Mouse (Mus musculus) forebrain, embryonic 10.5 days (tissue): ENCODE measurements at regions not wholly inside any gene's neighbourhood (a gene's known extent, or its start where the extent isn't known, plus 50 kb on each side); places are given as distances from the start of the nearest gene placed in this dataset.

Experiments used
- DNase-seq: peaks from one replicate; pipeline ENCODE4 v3.0.0-alpha.2; 2017; ENCODE audit warnings: low spot score; ENCODE audit errors: extremely low spot score
- H3K27ac ChIP-seq: fragments of 300-500 bp; sonication (generic); 2 replicates; pipeline ENCODE4 v1.5.1; 2016; ENCODE audit warnings: mild to moderate bottlenecking
- H3K27me3 ChIP-seq: fragments of 300-500 bp; sonication (generic); 2 replicates; pipeline ENCODE4 v1.6.1; 2016; ENCODE audit warnings: mild to moderate bottlenecking; ENCODE audit not compliant: poor library complexity, severe bottlenecking
- H3K36me3 ChIP-seq: fragments of 300-500 bp; sonication (generic); replicated peaks from 2 replicates; pipeline ENCODE4 v1.6.1; 2016; ENCODE audit warnings: mild to moderate bottlenecking, moderate library complexity
- H3K4me1 ChIP-seq: fragments of 300-500 bp; sonication (generic); 2 replicates; pipeline ENCODE4 v1.6.1; 2016
- H3K4me3 ChIP-seq: fragments of 300-500 bp; sonication (generic); 2 replicates; pipeline ENCODE4 v1.5.1; 2016; ENCODE audit warnings: mild to moderate bottlenecking, moderate library complexity
- H3K9me3 ChIP-seq: fragments of 300-500 bp; sonication (generic); 2 replicates; pipeline ENCODE4 v1.6.1; 2016; ENCODE audit warnings: mild to moderate bottlenecking, moderate library complexity
- WGBS: fragments of 180-500 bp; shearing (Covaris S2); methylation state at CpG from one replicate; pipeline ENCODE4 v1.1.7; 2016; 5-methylcytosine and 5-hydroxymethylcytosine counted together

- no peaks in the 10 kb centered on the region for H3K4me1 ChIP-seq
- H3K4me3 ChIP-seq = no peak overlapping the region
- no peak for DNase-seq
- H3K9me3 ChIP-seq = no peaks in the 10 kb centered on the region; the same call in 1 of the 2 replicates
- H3K27me3 ChIP-seq = no peaks in the 10 kb centered on the region
- 83% methylated on average over 28 of the region's 28 CpGs for WGBS
- no peaks in the 10 kb centered on the region for H3K36me3 ChIP-seq
- no peak overlapping the region for H3K27ac ChIP-seq
Measured at GRCm38 (mm10) chr12:7859533-7859932, 117.9 kb upstream of the Apob start.

GRCm38 (mm10) chr12:7870004-7870403 lies 107.4 kb upstream of the Apob start:
- Histone ChIP-seq H3K27me3 (no peaks in the 10 kb centered on the region), H3K36me3 (no peaks in the 10 kb centered on the region), H3K27ac (no peak overlapping the region), H3K4me3 (no peak overlapping the region), H3K4me1 (no peaks in the 10 kb centered on the region), H3K9me3 (no peaks in the 10 kb centered on the region)
- DNase-seq = no peak
- WGBS = 77% methylated on average over 3 of the region's 3 CpGs

- DNase-seq = no peak
- 85% methylated on average over 5 of the region's 5 CpGs for WGBS
- H3K27me3 ChIP-seq = no peaks in the 10 kb centered on the region
- H3K9me3 ChIP-seq = no peaks in the 10 kb centered on the region
- no peaks in the 10 kb centered on the region for H3K36me3 ChIP-seq
- no peak overlapping the region for H3K4me3 ChIP-seq
- no peaks in the 10 kb centered on the region for H3K4me1 ChIP-seq
- H3K27ac ChIP-seq = no peak overlapping the region
Measured at GRCm38 (mm10) chr12:7870473-7870872, 107.0 kb upstream of the Apob start.

GRCm38 (mm10) chr12:7875454-7875853 lies 102.0 kb upstream of the Apob start:
- Histone ChIP-seq H3K4me1 (no peaks in the 10 kb centered on the region), H3K4me3 (no peak overlapping the region), H3K9me3 (no peaks in the 10 kb centered on the region), H3K27ac (no peak overlapping the region), H3K36me3 (no peaks in the 10 kb centered on the region), H3K27me3 (no peaks in the 10 kb centered on the region)
- 82% methylated on average over 2 of the region's 2 CpGs for WGBS
- no peak for DNase-seq

- H3K27ac ChIP-seq = no peak overlapping the region
- H3K9me3 ChIP-seq = no peaks in the 10 kb centered on the region
- H3K4me3 ChIP-seq = no peak overlapping the region
- H3K36me3 ChIP-seq = no peaks in the 10 kb centered on the region
- no peak for DNase-seq
- no peaks in the 10 kb centered on the region for H3K27me3 ChIP-seq
- WGBS = 92% methylated on average over 11 of the region's 11 CpGs
- H3K4me1 ChIP-seq = no peaks in the 10 kb centered on the region
Measured at GRCm38 (mm10) chr12:7876302-7877063, 101.0 kb upstream of the Apob start.

GRCm38 (mm10) chr12:7878761-7879160 lies 98.7 kb upstream of the Apob start:
- no peak for DNase-seq
- H3K4me3 ChIP-seq = no peak overlapping the region
- no peaks in the 10 kb centered on the region for H3K4me1 ChIP-seq
- no peaks in the 10 kb centered on the region for H3K36me3 ChIP-seq
- no peak overlapping the region for H3K27ac ChIP-seq
- no peaks in the 10 kb centered on the region for H3K27me3 ChIP-seq
- H3K9me3 ChIP-seq = no peaks in the 10 kb centered on the region
- 96% methylated on average over 5 of the region's 5 CpGs for WGBS

- 48% methylated on average over 2 of the region's 2 CpGs for WGBS
- DNase-seq = no peak
- Histone ChIP-seq H3K4me3 (no peak overlapping the region), H3K27me3 (no peaks in the 10 kb centered on the region), H3K27ac (no peak overlapping the region), H3K36me3 (no peaks in the 10 kb centered on the region), H3K9me3 (no peaks in the 10 kb centered on the region), H3K4me1 (no peaks in the 10 kb centered on the region)
Measured at GRCm38 (mm10) chr12:7896156-7896555, 81.3 kb upstream of the Apob start.

- 86% methylated on average over 2 of the region's 2 CpGs for WGBS
- Histone ChIP-seq H3K27me3 (no peaks in the 10 kb centered on the region), H3K4me3 (no peak overlapping the region), H3K9me3 (no peaks in the 10 kb centered on the region), H3K4me1 (no peaks in the 10 kb centered on the region), H3K36me3 (no peaks in the 10 kb centered on the region), H3K27ac (no peak overlapping the region)
- no peak for DNase-seq
Measured at GRCm38 (mm10) chr12:7905329-7905728, 72.1 kb upstream of the Apob start.

- H3K4me1 ChIP-seq = no peaks in the 10 kb centered on the region
- H3K4me3 ChIP-seq = no peak overlapping the region
- H3K36me3 ChIP-seq = no peaks in the 10 kb centered on the region
- no peak overlapping the region for H3K27ac ChIP-seq
- no peak for DNase-seq
- H3K27me3 ChIP-seq = no peaks in the 10 kb centered on the region
- WGBS = 90% methylated on average over 2 of the region's 2 CpGs
- no peaks in the 10 kb centered on the region for H3K9me3 ChIP-seq
Measured at GRCm38 (mm10) chr12:7906831-7907230, 70.6 kb upstream of the Apob start.

- Histone ChIP-seq H3K36me3 (no peaks in the 10 kb centered on the region), H3K27me3 (no peaks in the 10 kb centered on the region), H3K27ac (no peak overlapping the region), H3K4me1 (no peaks in the 10 kb centered on the region), H3K4me3 (no peak overlapping the region), H3K9me3 (no peaks in the 10 kb centered on the region)
- DNase-seq = no peak
- WGBS = 78% methylated on average over 9 of the region's 9 CpGs
Measured at GRCm38 (mm10) chr12:7909746-7910360, 67.6 kb upstream of the Apob start.

GRCm38 (mm10) chr12:7910509-7910908 lies 66.9 kb upstream of the Apob start:
- 79% methylated on average over 2 of the region's 2 CpGs for WGBS
- H3K27me3 ChIP-seq = no peaks in the 10 kb centered on the region
- DNase-seq = no peak
- H3K4me3 ChIP-seq = no peak overlapping the region
- no peak overlapping the region for H3K27ac ChIP-seq
- H3K4me1 ChIP-seq = no peaks in the 10 kb centered on the region
- no peaks in the 10 kb centered on the region for H3K9me3 ChIP-seq
- H3K36me3 ChIP-seq = no peaks in the 10 kb centered on the region

- Histone ChIP-seq H3K27me3 (no peaks in the 10 kb centered on the region), H3K4me3 (no peak overlapping the region), H3K27ac (no peak overlapping the region), H3K4me1 (no peaks in the 10 kb centered on the region), H3K9me3 (no peaks in the 10 kb centered on the region), H3K36me3 (no peaks in the 10 kb centered on the region)
- DNase-seq = no peak
- 88% methylated on average over 1 of the region's 1 CpGs for WGBS
Measured at GRCm38 (mm10) chr12:7918385-7918784, 59.1 kb upstream of the Apob start.

GRCm38 (mm10) chr12:7918967-7919708 lies 58.3 kb upstream of the Apob start:
- no peaks in the 10 kb centered on the region for H3K36me3 ChIP-seq
- no peaks in the 10 kb centered on the region for H3K27me3 ChIP-seq
- no peaks in the 10 kb centered on the region for H3K4me1 ChIP-seq
- no peak for DNase-seq
- WGBS = 94% methylated on average over 4 of the region's 4 CpGs
- H3K4me3 ChIP-seq = no peak overlapping the region
- H3K27ac ChIP-seq = no peak overlapping the region
- H3K9me3 ChIP-seq = no peaks in the 10 kb centered on the region
